Mouse (Mus musculus) CH12F3 (cell line): ENCODE results near the gene Ube2a.
"Not testable (repeated sequence)": the region's sequence is repeated elsewhere in the genome, so short reads cannot be mapped to it uniquely, and the experiment has no call there.

Experiments used
- in situ Hi-C: fragments of 300-500 bp; cut with MboI; formaldehyde crosslinking; loops from 2 replicates; pipeline ENCODE4 v1.14.3; 2020; ENCODE audit warnings: low sequenced_read_pairs

Ube2a gene

DNA sequence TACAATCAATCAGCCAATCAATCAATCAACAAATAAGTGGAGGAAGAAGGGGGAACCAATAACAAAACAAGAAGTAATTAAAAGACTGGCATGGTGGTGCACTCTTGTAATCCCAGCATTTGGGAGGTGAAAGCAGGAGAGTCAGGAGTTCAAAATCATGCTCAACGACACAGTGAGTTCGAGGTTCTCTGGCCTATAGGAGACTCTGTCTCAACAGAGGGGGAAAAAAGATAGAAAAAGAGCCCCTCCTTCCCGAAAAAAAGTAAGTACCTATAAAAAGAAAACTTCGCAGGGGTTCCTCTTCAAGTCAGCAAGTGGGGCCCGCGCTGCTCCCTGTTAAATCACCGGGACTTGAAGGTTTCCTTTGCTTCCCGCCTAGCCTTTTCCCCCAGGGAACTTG, at the start of gene Ube2a, which contains the start of gene C330007P06Rik:
Gene Ube2a (plus strand): TSS at position 136 of the 400 bp plus-strand sequence.
Gene C330007P06Rik (minus strand): TSS at position 347 of the 400 bp plus-strand sequence.
- in situ Hi-C loops: no loop called here

DNA sequence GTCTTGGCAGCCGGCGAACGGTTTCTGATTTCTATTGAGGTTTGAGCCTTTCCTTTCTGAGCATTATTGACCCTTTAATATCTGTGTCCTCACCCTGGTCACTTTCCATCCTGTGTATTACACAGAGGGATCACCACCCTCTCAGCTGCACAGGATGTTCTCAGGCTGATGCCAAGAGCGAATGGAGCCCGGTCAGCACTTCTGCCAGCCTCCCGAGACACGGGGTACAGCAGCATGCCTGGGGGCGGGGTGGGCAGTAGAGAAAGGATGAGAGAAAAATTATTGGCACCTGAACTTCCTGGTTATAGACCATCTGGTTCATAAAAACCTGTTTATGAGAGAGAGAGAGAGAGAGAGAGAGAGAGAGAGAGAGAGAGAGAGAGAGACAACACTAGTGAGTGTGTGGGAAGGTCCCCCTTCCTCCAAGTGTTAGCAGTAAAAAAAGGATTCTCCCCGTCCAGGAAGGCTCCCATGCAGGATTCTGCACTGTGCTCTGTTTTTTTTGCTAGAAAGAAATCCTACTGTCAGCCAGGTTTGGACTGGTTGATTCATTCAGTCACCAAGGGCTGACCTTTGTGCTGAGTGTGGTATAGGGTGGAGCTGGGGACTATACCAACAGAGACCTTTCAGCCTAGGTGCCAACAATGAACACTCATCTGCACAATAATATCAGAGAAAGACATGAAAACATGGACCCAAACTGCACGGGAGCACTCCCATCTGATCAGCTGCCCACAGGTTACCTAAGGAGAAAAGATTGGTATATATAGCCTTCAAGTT, 49.6 kb upstream of the Ube2a start:
- in situ Hi-C loops: no loop called here

DNA sequence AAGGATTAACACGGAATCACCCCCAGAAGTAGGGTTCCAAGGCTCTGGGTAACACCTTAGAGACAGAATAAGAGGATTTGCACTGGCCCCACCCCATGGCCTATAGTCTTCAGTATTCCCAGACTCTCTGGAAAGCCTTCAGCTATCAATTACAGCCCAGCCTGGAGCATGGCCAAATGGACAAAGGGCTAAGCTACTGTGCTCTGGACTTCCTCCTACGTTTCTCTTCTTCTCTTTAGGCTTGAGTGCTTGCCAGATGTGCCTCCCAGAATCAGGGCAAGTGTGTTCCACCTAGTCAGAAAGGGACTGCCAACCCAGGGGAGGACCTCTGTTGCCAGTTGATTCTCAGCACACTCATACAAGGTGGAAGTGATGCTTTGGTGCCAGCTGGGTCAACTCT, 48.7 kb upstream of the Ube2a start:
- in situ Hi-C loops: no loop called here

DNA sequence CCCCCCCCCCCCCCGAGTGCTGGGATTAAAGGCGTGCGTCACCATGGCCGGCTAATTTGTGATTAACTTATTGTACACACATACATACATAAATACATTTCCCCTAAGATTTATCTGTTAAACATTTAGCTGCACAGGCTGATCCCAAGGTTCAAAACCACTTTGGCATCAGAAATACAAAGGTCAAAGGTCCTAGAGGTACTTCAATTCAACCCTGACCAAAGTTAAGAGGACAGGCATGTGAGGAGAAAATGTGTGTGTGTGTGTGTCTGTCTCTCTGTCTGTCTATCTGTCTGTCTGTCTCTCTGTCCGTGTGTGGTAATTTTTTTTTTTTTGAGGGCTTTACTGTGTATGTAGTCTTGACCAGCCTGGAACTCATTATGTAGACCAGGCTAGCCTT, 46.8 kb upstream of the Ube2a start:
- in situ Hi-C loops: no loop called here

DNA sequence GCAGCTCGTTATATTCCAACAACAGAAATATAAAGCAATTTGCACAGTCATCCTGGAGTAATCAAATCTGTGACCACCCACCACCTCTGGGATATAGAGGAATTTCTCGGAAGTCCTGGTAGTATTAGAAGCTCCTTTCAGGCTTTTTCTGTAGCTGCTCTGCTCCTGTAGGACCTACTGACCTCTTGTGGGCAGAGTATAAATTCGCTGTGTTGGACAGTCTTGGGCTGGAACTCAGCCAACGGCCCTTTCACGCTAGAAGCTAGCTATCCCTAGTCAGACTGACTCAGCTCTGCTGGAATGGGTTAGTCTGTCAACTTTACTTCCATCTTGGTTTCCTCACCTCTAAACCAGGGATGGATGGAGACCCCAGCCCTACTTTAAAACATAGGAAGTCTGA, 43.4 kb upstream of the Ube2a start:
- in situ Hi-C loops: no loop called here

DNA sequence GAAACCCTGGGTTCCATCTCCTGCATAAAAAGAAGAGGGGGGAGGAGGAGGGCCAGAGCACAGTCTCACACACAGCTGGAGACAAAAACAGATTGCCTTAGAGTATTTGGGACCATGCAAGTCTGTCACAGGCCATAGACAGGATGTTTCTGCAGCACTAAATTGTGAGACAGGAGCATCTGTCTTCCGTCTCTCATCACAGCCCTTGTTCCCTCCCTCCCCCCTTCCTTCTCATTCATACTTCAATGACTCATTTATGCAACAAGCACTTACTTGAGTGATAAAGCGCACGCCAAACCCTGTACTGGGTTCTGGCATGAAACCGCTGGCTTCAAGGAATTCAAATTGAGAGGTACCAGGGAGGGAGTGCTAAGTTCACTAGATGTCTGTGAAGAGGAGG, 42.1 kb upstream of the Ube2a start:
- in situ Hi-C loops: no loop called here

DNA sequence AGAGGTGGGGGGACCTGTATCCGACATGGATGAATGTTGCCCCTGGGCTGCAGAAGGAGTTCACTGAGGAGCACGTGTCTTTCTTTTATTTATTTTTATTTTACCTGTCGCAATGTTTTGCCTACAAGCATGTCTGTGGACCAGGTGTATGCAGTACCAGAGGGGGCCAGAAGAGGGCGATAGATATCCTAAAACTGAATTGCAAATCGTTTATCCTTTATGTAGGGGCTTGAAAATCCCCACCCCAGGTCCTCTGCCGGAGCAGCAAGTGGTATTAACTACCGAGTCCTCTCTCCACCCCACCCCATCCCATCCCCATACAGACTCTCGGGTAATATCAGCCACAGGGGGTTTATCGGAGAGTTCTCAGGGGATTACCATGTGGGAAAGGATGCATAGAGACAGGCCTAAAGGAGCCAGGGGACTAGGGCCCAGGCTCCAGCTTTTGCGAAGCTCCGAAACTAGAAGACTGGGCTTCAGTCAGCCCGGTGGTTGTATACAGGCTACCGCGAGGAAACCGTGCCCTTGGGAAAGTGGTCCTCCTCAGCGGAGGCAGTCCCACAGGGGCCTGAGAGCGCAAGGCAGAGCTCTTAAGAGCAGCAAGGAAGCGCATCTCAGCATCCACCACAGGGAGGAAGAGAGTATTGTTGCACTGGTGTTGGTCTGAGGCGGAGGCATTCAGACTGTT, 40.2 kb upstream of the Ube2a start:
- in situ Hi-C loops: no loop called here

DNA sequence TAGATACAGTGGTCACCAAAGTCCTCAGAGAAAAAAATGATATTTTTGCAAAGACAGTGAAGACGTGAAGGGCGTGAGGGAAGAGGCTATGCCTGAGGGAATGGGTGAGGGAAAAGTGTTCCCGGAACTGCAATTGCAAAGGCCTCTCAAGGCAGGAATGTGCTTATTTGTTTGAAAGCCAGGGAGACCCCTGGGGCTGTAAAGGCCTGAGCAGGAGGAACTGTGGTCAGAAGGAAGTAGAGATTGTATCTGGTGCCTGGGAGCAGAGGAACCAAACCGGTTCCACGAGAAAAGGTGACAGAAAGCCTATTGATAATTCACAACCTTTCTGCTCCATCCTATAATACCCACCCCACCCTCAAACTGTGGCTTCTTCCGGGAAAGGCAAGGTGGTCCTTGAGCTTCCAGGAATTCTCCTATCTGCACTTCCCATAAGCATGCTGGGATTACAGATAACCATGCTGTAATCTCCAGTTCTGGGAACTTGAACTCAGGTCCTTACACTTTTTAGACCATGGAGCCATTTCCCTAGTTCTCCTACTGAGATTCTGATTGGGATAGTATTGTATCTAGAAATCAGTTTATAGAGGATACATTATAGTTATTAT, 36.5 kb upstream of the Ube2a start:
- in situ Hi-C loops: no loop called here

DNA sequence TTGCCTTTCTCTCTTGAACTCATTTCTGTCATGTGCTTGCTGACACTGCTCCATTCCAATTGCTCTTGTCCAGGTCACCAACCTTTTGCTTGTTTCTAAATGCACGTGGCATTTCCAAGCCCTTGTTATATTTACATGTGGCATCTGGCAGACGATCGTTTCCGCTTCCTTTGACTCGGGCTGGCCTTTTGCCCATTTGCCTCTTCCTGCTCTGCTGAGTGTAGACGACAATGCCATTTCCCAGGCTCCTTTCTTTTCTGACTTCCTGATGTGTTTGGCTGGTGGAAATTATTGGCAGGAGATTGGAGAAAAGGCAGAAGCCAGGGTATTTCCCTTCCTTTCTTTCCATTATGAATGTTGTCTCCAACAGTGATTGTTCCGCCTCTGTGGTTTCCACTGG, 34.3 kb upstream of the Ube2a start:
- in situ Hi-C loops: no loop called here

DNA sequence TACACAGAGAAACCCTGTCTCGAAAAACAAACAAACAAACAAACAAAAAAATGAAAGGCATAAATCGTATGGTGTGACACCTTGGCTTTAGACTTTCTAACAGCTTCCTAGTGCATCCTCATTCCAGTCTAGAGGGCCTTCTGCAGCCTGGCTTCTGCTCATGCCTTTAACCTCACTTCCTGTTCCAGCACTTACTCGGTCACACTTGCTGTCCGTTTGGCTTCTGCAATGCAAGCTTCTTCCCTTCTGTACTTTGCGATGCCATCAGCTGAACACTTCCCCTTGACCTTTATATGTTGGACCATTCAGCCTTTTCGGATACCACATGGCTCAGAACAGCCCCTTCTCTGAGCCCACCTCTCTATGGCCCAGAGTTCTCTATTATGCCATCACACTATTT, 32.0 kb upstream of the Ube2a start:
- in situ Hi-C loops: no loop called here

DNA sequence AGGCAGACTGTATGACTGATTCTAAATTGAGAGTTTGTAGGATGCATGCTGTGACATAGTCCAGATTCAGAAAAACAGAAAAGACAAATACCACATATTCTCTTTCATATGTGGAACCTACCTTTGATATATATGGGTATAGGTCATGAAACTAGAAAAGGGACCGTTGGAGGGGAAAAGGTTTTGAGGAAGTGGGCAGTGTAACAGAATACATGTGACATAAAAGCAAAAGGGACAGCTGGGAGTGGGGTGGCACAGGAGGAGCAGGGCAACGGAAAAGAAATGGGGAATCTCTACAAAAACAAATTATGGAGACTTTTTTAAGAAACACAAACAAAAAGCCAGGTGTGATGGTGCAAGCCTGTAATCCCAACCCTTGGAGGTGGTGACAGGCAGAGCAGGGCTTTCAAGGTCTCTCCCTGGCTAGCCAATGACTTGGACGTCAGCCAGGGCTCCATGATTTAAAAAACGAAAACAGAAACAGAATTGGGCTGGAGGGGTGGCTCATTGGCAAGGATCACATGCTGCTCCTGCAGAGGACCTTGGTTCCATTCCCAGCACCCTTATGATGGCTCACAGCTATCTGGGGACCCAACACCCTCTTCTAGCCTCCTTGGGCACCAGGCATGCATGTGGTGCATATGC, 30.2 kb upstream of the Ube2a start:
- in situ Hi-C loops: no loop called here

DNA sequence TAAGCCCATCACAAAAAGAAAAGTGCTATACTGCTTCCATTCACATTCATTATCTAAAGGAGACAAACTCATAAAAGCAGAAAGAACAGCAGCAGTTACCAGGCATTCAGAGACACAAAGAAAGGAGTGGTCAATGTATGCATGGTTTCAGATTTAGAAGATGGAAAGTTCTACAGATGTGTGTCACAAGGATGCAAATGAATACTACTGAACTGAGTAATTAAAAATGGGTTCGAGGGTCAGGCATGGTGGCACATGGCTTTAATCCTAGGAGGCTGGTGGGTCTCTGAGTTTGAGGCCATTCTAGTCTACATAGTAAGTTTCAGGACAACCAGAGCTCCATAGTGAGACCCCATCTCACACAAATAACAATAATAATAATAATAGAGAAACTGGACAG, 26.5 kb upstream of the Ube2a start:
- in situ Hi-C loops: no loop called here

DNA sequence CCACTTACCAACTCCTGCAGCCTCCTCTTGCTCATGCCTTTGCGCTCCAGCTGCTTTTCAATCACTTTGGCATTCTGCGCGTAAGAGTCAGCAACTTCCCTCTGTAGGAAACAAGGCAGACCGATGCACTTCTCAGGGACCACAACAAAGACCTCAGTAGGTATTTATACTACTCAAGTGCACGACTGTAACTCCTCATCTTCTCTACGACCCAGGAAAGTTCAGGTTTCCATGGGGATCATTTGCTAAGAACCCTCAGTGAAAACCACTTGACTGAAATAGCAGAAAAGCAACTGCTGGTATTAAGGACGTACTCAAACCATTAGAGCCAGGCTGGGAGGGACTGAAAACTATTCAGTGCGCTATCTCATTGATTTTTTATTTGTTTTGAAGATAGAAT, 21.1 kb upstream of the Ube2a start:
- in situ Hi-C loops: no loop called here

DNA sequence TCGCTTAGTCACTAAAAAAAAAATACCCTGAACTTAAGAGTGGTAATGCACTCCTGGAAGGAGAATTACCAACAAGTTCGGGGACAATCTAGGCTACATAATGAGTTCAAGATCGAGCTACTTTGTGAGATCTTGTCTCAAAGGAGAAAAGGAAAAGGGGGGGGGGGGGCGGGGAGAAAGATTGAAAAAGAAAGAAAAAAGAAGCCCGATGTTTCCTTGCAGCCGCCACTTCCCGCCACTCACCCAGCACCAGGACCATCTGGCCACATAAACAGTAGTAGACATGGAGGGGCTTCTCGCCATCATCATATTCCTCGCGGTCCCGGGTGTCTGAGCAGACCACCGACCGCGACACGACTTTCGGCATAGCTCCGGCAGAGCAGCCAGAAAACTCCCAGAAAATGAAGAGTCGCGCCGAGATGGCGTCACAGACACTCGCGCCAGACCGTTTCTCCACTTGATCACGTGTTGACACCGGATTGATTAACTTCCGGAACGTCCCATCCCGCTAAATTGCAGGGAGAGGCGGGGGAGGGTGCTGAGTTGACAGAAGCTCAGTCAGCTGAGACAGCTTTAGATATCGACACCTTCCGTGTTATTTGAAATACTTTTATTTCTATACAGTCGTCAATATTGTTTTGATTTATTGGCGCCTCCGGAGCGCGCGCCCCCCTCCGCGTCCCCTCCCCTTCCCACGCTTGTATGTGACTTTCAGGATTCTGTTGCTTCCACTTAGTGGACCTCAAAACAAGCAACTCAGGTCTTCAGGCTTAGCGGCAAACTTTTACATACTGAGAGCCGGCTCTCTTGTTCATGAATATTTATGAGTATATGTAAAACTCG, 9.7 kb upstream of the Ube2a start:
- in situ Hi-C loops: no loop called here

DNA sequence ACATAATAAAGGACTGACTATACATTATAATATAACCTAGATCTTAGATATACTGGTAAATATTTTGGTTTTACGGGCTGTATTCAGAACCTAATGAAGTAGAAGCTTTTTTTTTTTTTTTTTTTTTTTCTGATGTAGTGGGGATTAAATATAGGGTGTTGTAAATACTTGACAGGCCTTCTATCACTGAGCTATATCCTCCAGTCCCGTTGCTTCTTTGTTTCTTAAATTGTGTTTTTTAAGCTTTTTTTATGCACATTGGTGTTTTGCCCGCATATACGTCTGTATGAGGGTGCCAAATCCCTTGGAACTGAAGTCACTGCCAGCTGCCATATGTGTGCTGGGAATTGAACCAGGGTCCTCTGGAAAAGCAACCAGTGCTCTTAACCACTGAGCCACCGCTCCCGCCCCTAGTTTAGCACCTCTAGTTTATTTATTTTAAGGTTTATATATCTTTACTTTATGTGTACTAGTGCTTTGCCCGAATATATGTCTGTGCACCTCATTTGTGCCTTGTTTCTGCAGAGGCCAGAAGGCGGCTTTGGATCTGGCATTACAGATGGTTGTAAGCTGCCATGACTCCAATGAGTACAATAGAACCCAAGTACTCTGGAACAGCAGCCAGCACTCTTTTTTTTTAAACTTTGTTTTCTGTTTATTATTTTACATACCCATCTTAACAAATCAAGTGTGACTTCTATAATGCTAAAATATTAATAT, 8.9 kb upstream of the Ube2a start:
- in situ Hi-C loops: no loop called here

DNA sequence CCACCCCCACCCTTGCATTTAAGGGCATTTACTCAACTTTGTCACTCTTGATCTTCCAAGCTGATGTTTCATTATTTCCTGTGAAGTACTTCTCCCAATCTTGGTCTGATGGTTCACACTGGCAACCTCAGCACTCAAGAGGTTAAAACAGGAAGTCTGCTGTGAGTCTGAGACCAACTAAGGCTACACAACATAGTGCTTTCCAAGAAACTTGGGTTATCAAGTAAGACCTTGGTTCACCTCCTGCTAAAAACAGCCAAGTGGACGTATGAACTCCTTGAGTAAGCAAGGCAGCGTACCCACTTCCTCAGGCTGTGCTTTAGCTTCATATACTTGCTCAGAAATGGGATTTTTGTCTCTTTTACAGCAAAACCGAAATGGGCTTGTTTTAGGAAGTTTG, 3.3 kb upstream of the Ube2a start:
- in situ Hi-C loops: no loop called here

DNA sequence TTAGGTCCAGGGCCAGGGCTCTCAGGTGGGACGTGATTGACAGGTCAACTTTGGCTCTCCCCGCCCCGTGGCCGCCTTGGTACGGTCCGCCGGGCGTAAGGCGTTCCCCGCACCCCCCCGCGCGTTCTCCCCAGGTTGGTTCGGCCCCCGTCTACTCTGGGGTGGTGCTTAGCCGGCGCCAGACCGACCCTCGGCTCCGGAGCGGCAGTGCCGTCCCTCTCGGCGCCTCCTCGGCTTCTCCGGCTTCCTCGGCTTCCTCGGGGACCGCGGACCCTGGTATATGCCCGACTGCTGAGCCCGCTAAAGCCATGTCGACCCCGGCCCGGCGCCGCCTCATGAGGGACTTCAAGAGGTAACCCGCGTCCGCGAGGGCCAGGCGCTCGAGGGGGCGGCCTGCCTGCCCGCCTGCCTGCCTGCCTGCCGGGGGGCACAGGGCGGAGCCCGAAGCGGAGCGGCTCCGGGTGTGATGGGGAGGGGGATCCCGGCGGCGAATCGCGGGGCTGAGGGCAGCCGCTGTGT, 537 bp downstream of the Ube2a start:
- in situ Hi-C loops: no loop called here

DNA sequence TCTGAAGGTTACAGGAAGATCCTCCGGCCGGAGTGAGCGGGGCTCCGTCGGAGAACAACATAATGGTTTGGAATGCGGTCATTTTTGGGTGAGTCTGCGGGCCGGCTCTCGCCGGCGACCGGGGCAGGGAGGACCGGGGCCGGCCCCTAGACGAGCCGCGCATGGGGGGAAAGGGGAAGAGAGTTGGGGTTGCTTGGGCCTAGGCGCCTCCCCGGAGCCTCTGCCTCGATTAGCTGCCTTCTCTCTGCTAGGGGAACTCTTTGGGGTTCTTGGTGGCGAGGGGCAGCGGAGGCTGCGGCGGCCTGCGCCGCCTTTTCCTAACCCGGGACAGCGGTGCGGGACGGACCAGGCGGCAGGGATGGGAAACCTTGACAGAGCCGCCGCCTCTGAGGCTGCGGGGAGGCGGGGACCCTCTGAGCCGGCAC, 1.0 kb downstream of the Ube2a start:
- in situ Hi-C loops: no loop called here

DNA sequence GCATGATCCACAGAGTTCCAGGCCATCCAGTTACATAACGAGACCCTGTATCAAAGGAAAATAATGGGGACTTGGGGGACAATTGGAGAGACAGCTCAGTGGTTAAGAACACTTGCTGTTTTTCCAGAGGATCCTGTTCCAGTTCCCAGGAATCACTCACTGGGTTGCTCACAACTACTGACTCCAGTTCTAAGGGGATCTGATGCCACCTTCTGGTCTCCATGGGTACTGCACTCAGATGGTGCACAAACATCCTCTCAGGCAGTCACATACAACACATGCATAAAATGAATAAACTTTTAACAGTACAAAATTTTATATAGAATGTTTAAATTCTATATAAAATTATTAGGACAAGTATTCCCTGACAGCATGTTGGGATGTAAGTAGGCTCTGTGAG, 11.0 kb downstream of the Ube2a start:
- in situ Hi-C loops: no loop called here

DNA sequence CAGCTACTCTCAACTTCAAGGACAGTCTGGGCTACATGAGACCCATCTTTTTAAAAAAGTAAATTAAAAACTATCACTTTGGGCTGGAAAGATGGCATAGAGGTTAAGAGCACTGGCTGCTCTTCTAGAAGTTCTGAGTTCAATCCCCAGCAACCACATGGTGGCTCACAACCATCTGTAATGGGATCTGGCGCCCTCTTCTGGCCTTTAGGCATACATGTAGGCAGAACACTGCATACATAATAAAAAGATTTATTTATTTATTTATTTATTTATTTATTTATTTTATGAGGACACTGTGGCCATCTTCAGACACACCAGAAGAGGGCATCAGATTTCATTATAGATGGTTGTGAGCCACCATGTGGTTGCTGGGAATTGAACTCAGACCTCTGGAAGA, 25.2 kb downstream of the Ube2a start:
- in situ Hi-C loops: not testable (repeated sequence)
